Mouse (Mus musculus): ENCODE results near the gene Efcc1.

DNA sequence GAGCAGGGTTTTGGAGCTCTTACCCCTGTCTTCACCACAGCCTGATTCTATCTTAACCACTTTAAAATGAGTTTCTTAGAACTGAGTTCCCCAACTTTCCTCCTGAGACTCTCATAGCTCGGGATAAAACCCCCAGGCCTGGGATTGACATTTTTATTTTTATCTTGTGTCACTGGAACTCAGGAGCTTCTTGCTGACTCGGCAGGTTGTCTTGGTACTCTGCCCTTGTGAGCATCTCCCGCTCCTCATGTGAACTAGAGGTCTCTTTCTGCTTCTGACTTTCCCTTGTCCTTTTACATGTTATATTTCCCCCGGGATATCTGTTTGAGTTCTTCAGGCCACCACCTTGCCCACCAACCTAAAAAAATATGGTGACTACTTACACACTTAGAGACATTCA, 6.3 kb downstream of the Efcc1 start:
- TF ChIP-seq CTCF (IDR thresholded peaks at IDR 0.05; ENCODE audit: low read depth, low read length) = no peak
- no peak for TF ChIP-seq GATA1 (IDR thresholded peaks at IDR 0.05; ENCODE audit: borderline replicate concordance, low read length)
- no peak for TF ChIP-seq TAL1 (conservative IDR thresholded peaks at IDR 0.05; ENCODE audit: low read depth, low read length)
- TF ChIP-seq GATA2 (IDR thresholded peaks at IDR 0.05; ENCODE audit: borderline replicate concordance, low read depth, low read length) = no peak
- no peak for TF ChIP-seq POLR2AphosphoS5 (IDR thresholded peaks at IDR 0.05; ENCODE audit: insufficient replicate concordance, low read depth, low read length)
